Mouse (Mus musculus): Measurements from ENCODE around the gene Spag4.

DNA sequence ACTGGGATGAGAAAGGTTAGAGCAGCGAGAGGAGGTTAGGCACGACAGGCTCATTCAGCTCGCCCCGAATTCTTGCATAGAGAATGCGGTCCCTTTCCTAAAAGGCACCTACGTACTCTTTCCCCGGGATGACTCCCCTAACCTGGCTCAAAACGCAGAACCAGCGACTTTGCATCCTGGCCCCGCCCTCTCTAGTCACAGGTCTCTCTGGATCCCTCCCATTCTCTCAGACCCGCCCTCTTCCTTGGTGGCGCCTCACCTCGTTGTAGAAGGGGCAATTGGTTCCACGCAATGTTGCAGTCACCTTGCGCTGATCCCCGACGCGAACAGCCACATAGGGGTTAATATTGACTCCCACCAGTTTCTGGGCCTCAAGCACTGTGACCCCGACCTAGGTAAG is 17.0 kb upstream of the Spag4 start:
- TF ChIP-seq CTCF (IDR thresholded peaks at IDR 0.05; ENCODE audit: low read depth) (no peak), EP300 (IDR thresholded peaks at IDR 0.05; ENCODE audit: low read depth) (no peak)

Measured in liver, embryonic 14.5 days (tissue).